Mouse (Mus musculus): ENCODE measurements at regions not wholly inside any gene's neighbourhood (a gene's known extent, or its start where the extent isn't known, plus 50 kb on each side); places are given as distances from the start of the nearest gene placed in this dataset.
A peak's percentile ranks its signal among the peaks of the same experiment; 100 is the strongest.

DNA sequence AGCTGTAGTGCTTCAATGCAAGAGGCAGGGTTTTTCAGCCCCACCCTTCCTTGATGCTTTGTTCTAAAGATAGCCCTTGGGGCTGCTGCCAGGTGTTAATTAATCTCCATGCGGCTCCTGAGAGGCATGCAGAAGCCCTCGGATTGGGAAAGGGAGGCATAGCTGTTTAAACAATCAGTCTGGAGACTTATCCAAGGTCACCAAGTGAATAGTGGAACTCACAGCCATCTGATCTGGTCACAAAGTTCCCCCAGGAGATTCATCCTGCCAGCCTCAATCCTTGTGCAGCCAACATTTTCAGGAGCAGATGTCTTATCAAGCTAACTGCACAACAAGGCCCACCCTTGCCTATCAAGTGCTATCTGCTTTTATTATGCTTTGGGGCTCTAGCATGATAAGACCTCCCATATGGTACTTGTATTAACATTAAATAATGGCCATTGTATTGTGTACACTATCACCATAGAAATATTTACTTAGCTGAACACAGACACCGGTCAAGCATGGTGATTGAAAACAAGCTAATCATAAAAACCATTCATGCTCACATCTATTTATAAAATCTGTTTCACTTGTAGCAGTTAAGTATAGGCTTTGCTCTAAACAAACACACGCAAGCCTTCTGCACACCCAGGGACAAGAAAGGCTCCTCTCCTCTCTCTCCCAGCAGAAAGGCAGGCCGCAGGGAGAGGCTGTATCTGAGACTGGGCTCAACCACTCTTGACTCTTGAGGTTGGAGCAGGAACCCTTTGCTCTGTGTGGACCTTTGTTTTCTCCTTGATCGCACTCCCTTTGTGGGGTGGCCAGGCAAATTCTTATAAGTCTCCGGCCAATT lies 297.4 kb downstream of the Ets1 start:
- WGBS (ENCODE audit: insufficient replicate concordance): 66% methylated on average over 7 of the region's 7 CpGs
- no peaks in the 10 kb centered on the region for H3K36me3 ChIP-seq (replicated peaks)
- no peak overlapping the region for H3K9ac ChIP-seq
- no peaks in the 10 kb centered on the region for H3K27me3 ChIP-seq
- no peaks in the 10 kb centered on the region for H3K9me3 ChIP-seq (replicated peaks)
- H3K27ac ChIP-seq (replicated peaks): no peak overlapping the region
- H3K4me2 ChIP-seq: no peak overlapping the region
- ATAC-seq (ENCODE audit: insufficient read depth): no peak
- no peaks in the 10 kb centered on the region for H3K4me1 ChIP-seq (replicated peaks)
- no peak overlapping the region for H3K4me3 ChIP-seq (replicated peaks)

DNA sequence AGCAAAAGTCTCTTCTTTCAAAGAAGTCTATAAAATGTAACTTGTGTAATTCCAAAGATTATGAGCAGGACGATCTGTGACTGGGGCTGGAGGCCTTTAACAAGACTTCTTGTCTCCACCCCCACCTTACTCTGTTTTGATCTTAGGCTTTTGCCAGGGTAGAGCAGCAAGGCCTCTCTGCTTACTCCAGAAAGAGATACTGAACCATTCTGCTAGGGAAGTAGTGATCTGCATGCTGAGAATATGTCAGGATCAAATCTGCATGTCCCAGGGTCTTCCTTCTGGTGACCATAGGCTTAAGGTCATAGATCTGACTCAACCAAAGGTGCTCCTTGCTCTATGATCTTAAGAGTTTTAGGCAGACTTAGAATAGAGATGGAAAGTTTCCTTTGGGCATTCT lies 298.4 kb downstream of the Ets1 start:
- no peak overlapping the region for H3K27ac ChIP-seq (replicated peaks)
- H3K9me3 ChIP-seq (replicated peaks): no peaks in the 10 kb centered on the region
- no peaks in the 10 kb centered on the region for H3K27me3 ChIP-seq
- H3K4me1 ChIP-seq (replicated peaks): no peaks in the 10 kb centered on the region
- WGBS (ENCODE audit: insufficient replicate concordance): 70% methylated on average over 1 of the region's 1 CpGs
- no peak overlapping the region for H3K4me2 ChIP-seq
- no peak for ATAC-seq (ENCODE audit: insufficient read depth)
- H3K36me3 ChIP-seq (replicated peaks): no peaks in the 10 kb centered on the region
- H3K4me3 ChIP-seq (replicated peaks): no peak overlapping the region
- H3K9ac ChIP-seq: no peak overlapping the region

GRCm38 (mm10) chr9:32936462-32936861 lies 300.4 kb downstream of the Ets1 start:
- Histone ChIP-seq H3K4me3 (replicated peaks) (no peak overlapping the region), H3K9me3 (replicated peaks) (no peaks in the 10 kb centered on the region), H3K9ac (no peak overlapping the region), H3K4me1 (replicated peaks) (no peaks in the 10 kb centered on the region), H3K27me3 (no peaks in the 10 kb centered on the region), H3K36me3 (replicated peaks) (no peaks in the 10 kb centered on the region), H3K27ac (replicated peaks) (no peak overlapping the region), H3K4me2 (no peak overlapping the region)
- no peak for ATAC-seq (ENCODE audit: insufficient read depth)
- WGBS (ENCODE audit: insufficient replicate concordance): 52% methylated on average over 9 of the region's 9 CpGs

- no peaks in the 10 kb centered on the region for H3K27me3 ChIP-seq
- H3K4me2 ChIP-seq: no peak overlapping the region
- no peaks in the 10 kb centered on the region for H3K36me3 ChIP-seq (replicated peaks)
- no peak for ATAC-seq (ENCODE audit: insufficient read depth)
- no peaks in the 10 kb centered on the region for H3K4me1 ChIP-seq (replicated peaks)
- 59% methylated on average over 7 of the region's 7 CpGs for WGBS (ENCODE audit: insufficient replicate concordance)
- no peak overlapping the region for H3K4me3 ChIP-seq (replicated peaks)
- no peak overlapping the region for H3K9ac ChIP-seq
- H3K9me3 ChIP-seq (replicated peaks): no peaks in the 10 kb centered on the region
- H3K27ac ChIP-seq (replicated peaks): no peak overlapping the region
These were observed 301.4 kb downstream of the Ets1 start for GRCm38 (mm10) chr9:32937391-32937790.

DNA sequence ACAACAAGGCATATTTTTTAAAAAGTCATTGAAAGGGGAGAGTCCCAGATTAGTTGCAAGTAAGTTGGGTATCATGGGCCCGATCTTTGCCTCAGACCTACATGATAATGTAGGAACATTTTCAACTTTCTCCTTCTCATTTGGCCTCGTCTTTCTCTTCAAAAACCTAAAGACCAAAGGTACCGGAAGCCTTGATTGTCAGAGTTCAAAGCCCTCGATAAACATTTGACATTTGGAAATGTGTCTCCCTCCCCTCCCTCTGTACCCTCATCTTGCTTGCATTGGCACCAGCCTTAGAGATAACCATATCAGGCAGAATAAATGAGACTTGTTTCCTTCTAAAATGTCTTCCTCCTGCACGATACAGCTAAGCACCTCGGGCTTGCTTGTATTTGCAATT lies 302.8 kb downstream of the Ets1 start:
- no peak overlapping the region for H3K9ac ChIP-seq
- H3K9me3 ChIP-seq (replicated peaks): no peaks in the 10 kb centered on the region
- H3K27ac ChIP-seq (replicated peaks): no peak overlapping the region
- H3K27me3 ChIP-seq: no peaks in the 10 kb centered on the region
- no peaks in the 10 kb centered on the region for H3K36me3 ChIP-seq (replicated peaks)
- no peak overlapping the region for H3K4me2 ChIP-seq
- H3K4me1 ChIP-seq (replicated peaks): no peaks in the 10 kb centered on the region
- 52% methylated on average over 6 of the region's 6 CpGs for WGBS (ENCODE audit: insufficient replicate concordance)
- no peak for ATAC-seq (ENCODE audit: insufficient read depth)
- H3K4me3 ChIP-seq (replicated peaks): no peak overlapping the region

DNA sequence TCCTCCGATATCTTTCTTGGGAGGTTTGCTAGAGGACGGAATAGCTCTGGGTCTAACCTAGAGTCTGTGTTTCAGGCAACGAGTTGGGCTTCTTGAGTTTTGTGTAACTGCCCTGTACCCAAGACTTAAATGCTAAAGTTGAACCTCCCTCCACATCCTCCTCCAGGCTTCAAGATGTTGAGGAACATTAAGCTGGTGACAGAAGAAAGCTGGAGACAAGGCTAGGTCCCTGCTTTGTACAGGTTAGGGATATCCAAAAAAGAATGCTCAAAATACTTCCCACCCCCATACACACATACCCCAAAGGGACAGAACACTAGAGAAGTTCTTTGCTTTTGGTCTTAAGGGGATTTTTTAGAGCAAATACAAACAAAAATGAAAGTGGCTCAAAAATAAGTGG lies 303.6 kb downstream of the Ets1 start:
- Histone ChIP-seq H3K9me3 (replicated peaks) (no peaks in the 10 kb centered on the region), H3K36me3 (replicated peaks) (no peaks in the 10 kb centered on the region), H3K9ac (no peak overlapping the region), H3K4me1 (replicated peaks) (no peaks in the 10 kb centered on the region), H3K27me3 (no peaks in the 10 kb centered on the region), H3K27ac (replicated peaks) (no peak overlapping the region), H3K4me3 (replicated peaks) (no peak overlapping the region), H3K4me2 (no peak overlapping the region)
- 55% methylated on average over 3 of the region's 3 CpGs for WGBS (ENCODE audit: insufficient replicate concordance)
- no peak for ATAC-seq (ENCODE audit: insufficient read depth)

DNA sequence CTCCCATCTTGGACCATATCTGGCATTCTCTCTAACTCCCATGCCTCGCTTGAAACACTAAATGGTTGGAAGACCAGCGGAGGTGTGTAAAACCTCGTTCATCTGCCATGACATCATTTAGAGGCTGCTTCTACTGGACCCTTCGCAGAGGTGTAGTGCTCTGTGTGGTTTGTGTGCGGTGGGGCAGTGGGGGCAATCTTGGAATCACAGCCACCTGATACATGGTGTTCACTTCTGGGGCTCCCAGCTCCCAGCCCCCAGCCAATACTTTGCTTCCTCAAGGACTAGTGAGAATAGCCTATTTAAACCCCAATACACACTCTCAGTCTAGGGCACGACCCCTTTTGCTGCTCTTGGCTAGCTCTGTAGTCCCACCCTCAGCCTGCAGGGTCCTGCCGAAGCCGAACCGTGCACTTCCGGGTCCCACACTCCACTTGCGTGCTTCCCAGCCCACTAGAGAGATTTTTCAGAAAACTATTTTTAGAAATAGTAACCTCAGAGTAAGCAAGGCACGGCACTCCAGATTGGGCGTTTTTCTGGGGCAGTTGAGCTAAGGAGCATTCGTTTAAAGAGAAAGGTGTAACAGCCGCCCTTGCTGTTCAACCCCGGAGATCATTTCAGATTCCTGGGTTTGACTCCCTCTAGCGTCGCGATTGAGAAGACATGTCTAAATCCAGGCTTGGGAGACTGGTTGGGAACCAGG lies 304.2 kb downstream of the Ets1 start:
- Histone ChIP-seq H3K9ac (no peak overlapping the region), H3K27ac (replicated peaks) (peak overlapping the region; percentile 10; the same call in 1 of the 2 replicates), H3K36me3 (replicated peaks) (no peaks in the 10 kb centered on the region), H3K4me1 (replicated peaks) (no peaks in the 10 kb centered on the region), H3K27me3 (no peaks in the 10 kb centered on the region), H3K4me2 (peak overlapping the region; percentile 69), H3K4me3 (replicated peaks) (peak overlapping the region; percentile 51), H3K9me3 (replicated peaks) (no peaks in the 10 kb centered on the region)
- ATAC-seq (ENCODE audit: insufficient read depth): peak; percentile 42; the same call in 1 of the 2 replicates
- 13% methylated on average over 19 of the region's 19 CpGs for WGBS (ENCODE audit: insufficient replicate concordance)

DNA sequence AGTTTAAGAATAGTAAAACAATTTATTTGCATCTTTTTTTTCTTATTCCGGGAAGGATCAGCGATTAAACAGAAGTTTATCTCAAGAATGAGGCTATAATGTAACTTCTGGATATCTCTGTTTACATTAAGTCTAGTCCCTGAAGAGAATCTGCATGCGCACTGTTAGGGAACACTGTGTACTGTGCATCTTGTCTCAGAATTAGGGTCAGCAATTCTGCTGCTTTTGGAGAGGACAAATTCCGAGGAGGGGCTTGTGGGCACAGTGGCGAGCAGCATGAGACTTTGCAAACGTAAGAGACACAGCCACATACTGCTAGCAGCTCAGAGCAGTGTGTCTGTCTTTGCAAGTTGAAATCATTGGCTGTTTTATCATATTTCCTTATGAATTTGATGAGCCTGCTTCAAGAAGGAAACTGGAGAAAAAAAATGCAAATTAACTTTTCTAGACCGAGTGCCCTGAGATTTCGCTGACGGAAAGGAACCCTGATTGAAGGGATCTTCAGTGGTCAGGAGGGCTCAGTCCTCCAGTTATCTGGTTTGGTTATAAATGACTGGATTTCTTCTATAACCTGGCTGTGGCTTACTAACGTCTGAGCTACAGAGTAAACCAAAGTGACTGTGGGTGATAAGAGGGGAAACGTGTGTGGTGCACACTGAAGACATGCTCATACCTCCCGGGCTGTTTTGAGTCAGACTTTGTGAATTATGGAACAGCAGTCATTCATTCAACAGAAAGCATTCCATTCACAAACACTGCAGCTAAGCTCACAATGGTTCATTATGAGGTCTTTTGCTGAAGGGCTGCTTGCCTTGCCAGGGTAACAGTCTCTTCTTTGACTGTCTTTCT lies 305.1 kb downstream of the Ets1 start:
- no peak for ATAC-seq (ENCODE audit: insufficient read depth)
- WGBS (ENCODE audit: insufficient replicate concordance): 34% methylated on average over 12 of the region's 12 CpGs
- Histone ChIP-seq H3K4me3 (replicated peaks) (no peak overlapping the region), H3K27me3 (no peaks in the 10 kb centered on the region), H3K27ac (replicated peaks) (no peak overlapping the region), H3K9ac (no peak overlapping the region), H3K4me2 (peak overlapping the region; percentile 69; the same call in 1 of the 2 replicates), H3K4me1 (replicated peaks) (no peaks in the 10 kb centered on the region), H3K36me3 (replicated peaks) (no peaks in the 10 kb centered on the region), H3K9me3 (replicated peaks) (no peaks in the 10 kb centered on the region)

DNA sequence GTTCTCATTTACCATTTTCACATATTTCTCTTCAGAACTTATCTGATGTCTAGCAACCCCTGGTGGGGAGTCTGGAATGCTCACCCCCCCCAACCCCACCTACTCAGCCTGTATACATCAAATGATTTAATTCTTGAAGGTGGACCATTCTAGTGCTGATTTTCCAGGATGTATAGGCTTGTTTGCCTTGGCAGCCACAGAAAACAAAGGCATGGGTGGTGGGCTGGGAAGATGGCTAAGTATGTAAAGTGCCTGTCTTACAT lies 305.7 kb downstream of the Ets1 start:
- H3K27me3 ChIP-seq: no peaks in the 10 kb centered on the region
- H3K9me3 ChIP-seq (replicated peaks): no peaks in the 10 kb centered on the region
- ATAC-seq (ENCODE audit: insufficient read depth): no peak
- H3K9ac ChIP-seq: no peak overlapping the region
- H3K4me2 ChIP-seq: no peak overlapping the region
- H3K36me3 ChIP-seq (replicated peaks): no peaks in the 10 kb centered on the region
- no peak overlapping the region for H3K27ac ChIP-seq (replicated peaks)
- H3K4me3 ChIP-seq (replicated peaks): no peak overlapping the region
- no peaks in the 10 kb centered on the region for H3K4me1 ChIP-seq (replicated peaks)

GRCm38 (mm10) chr9:32947221-32947620 lies 311.2 kb downstream of the Ets1 start:
- ATAC-seq (ENCODE audit: insufficient read depth): no peak
- Histone ChIP-seq H3K4me3 (replicated peaks) (no peak overlapping the region), H3K27ac (replicated peaks) (no peak overlapping the region), H3K27me3 (no peaks in the 10 kb centered on the region), H3K9ac (no peak overlapping the region), H3K9me3 (replicated peaks) (no peaks in the 10 kb centered on the region), H3K36me3 (replicated peaks) (no peaks in the 10 kb centered on the region), H3K4me1 (replicated peaks) (no peaks in the 10 kb centered on the region), H3K4me2 (no peak overlapping the region)
- 51% methylated on average over 3 of the region's 3 CpGs for WGBS (ENCODE audit: insufficient replicate concordance)

DNA sequence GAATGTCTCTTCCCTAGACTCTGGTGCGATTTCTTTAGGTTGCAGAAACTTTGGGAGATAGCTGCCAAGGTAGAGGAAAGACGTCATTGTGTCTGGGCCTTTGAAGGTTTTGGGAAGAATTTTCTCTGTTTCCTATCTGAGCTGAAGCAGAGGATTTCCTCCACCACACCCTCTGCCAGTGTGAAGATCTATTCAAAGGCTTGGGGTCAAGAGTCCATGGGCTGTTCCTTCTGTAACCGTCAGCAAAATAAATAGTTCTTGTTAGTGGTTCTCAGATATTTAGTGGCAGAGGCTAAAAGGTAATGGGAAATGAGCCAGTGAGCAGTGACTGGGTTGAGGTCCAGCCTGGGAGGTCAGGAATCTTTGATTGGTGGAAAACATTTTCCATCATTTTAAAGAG lies 313.0 kb downstream of the Ets1 start:
- WGBS (ENCODE audit: insufficient replicate concordance): 44% methylated on average over 3 of the region's 3 CpGs
- Histone ChIP-seq H3K27ac (replicated peaks) (no peak overlapping the region), H3K4me1 (replicated peaks) (no peaks in the 10 kb centered on the region), H3K9me3 (replicated peaks) (no peaks in the 10 kb centered on the region), H3K36me3 (replicated peaks) (no peaks in the 10 kb centered on the region), H3K4me2 (no peak overlapping the region), H3K27me3 (no peaks in the 10 kb centered on the region), H3K4me3 (replicated peaks) (no peak overlapping the region), H3K9ac (no peak overlapping the region)
- ATAC-seq (ENCODE audit: insufficient read depth): no peak
